Mouse (Mus musculus): ENCODE results near the gene Tssk3.
A peak's percentile ranks its signal among the peaks of the same experiment; 100 is the strongest.
"Not testable (repeated sequence)": the region's sequence is repeated elsewhere in the genome, so short reads cannot be mapped to it uniquely, and the experiment has no call there.

Tssk3 gene

GRCm38 (mm10) chr4:129490972-129491880 lies at the start of gene Tssk3, which contains the start of gene Fam229a:
Gene Tssk3 (minus strand): TSS chr4:129491022.
Gene Fam229a (plus strand): TSS chr4:129491190.
- no peak for DNase-seq (ENCODE audit: low spot score)

- no peak for DNase-seq (ENCODE audit: low spot score)
Observed at GRCm38 (mm10) chr4:129540012-129540411, 49.2 kb upstream of the Tssk3 start.

DNA sequence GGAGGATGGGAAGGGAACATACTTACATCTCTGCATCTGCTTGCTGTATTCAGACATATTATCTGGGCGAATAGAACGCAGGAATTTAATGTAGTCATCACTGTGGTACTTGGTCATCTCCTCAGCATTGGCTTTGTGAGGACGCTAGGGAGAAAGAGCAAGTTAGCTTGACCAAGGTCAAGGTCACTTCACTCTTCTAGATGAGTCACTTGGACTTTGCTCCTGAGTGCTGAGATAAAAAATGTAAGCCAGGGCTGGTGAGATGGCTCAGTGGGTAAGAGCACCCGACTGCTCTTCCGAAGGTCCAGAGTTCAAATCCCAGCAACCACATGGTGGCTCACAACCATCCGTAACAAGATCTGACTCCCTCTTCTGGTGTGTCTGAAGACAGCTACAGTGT lies 38.1 kb upstream of the Tssk3 start:
- not testable (repeated sequence) for DNase-seq (ENCODE audit: low spot score)

DNA sequence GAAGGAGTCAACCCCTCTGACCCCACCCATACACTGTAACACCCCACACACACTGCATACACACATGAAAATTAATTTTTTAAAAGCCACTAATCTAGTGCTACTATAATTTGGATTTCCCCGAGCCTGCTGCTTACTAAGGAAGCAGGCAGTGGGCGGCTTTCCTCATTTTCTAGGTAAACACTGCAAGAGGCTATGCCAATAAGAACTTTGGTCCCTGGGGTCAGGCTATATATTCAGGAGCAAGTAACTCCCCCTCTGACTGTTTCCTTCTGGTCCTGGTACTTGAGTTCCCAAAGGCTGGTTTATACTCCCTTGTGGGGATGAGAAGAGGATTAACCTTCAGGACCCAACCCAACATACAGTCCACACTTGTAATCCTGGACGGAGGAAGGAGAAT lies 35.1 kb upstream of the Tssk3 start:
- no peak for DNase-seq (ENCODE audit: low spot score)

- DNase-seq (ENCODE audit: low spot score) = no peak
Observed at GRCm38 (mm10) chr4:129525338-129525737, 34.5 kb upstream of the Tssk3 start.

- no peak for DNase-seq (ENCODE audit: low spot score)
Observed at GRCm38 (mm10) chr4:129518519-129518918, 27.7 kb upstream of the Tssk3 start.

DNA sequence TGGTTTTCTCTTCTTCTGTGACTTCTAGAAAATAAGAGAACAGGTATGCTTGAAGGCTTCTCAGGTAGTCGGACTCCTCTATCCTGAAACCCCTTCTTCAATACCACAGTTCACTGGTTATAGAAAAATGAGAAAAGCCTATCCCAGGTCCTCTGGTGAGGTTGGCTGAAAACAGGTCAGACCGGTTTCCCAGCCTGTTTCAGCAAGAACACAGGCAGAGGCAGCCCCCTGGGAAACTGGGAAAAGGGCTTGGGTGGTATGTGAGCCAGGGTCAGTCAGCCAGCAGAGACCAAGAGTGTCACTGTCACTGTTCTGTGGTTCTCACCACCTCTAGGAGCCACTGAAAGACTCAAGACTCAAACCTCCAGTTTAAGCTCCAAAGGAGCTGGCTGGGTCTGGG lies 26.1 kb upstream of the Tssk3 start:
- no peak for DNase-seq (ENCODE audit: low spot score)

DNA sequence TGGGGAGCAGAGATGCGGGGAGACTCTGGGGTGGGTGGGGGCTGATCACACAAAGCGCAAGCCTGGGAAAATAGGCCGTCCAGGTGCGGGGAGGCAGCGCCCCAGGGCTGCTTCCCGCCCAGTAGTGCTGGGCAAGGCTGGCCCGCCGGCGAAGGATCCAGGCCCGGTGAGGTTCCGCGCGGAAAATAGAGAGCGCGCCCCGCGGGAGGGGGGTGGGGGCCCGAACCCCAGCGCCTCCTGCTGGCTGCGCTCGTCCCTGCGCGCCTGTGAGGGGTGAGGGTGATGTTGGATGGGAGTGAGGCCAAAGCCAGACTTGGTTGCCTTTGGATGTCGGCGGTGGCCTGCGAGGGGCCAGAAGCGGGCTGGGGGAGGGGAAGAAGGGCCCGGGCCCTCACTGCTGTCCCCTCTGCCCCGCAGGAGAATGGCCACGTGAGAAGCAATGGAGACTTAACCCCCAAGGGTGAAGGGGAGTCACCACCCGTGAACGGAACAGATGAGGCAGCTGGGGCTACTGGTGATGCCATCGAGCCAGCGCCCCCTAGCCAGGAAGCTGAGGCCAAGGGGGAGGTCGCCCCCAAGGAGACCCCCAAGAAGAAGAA lies 23.6 kb upstream of the Tssk3 start:
- DNase-seq (ENCODE audit: low spot score) = peak; percentile 20

- DNase-seq (ENCODE audit: low spot score) = no peak
Observed at GRCm38 (mm10) chr4:129513891-129514290, 23.1 kb upstream of the Tssk3 start.

- peak; percentile 13 for DNase-seq (ENCODE audit: low spot score)
Observed at GRCm38 (mm10) chr4:129513086-129513767, 22.4 kb upstream of the Tssk3 start, which contains the start of gene Marcksl1. Gene Marcksl1 (plus strand): TSS chr4:129513581.

GRCm38 (mm10) chr4:129511413-129512096 lies 20.7 kb upstream of the Tssk3 start:
- no peak for DNase-seq (ENCODE audit: low spot score)

- DNase-seq (ENCODE audit: low spot score) = no peak
Observed at GRCm38 (mm10) chr4:129510723-129511412, 20.0 kb upstream of the Tssk3 start.

GRCm38 (mm10) chr4:129509650-129510049 lies 18.8 kb upstream of the Tssk3 start:
- DNase-seq (ENCODE audit: low spot score) = no peak

GRCm38 (mm10) chr4:129508834-129509600 lies 18.2 kb upstream of the Tssk3 start:
- no peak for DNase-seq (ENCODE audit: low spot score)

DNA sequence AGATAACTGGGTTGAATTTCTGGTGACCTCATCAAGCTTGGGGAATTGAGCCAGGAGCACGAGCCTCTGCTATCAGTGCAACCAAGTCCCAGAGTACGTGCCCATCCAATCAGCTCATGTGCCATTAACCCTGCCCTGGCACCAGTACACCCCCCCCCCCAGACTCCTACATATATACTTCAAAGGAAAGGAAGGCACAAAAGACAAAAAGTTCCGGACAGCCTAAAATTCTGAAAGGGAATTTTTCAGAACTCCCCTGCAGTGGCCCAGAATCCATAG lies 17.4 kb upstream of the Tssk3 start:
- DNase-seq (ENCODE audit: low spot score) = no peak

GRCm38 (mm10) chr4:129507434-129508236 lies 16.8 kb upstream of the Tssk3 start:
- no peak for DNase-seq (ENCODE audit: low spot score)

- DNase-seq (ENCODE audit: low spot score) = no peak
Observed at GRCm38 (mm10) chr4:129505511-129505910, 14.7 kb upstream of the Tssk3 start.

GRCm38 (mm10) chr4:129502901-129503444 lies 12.2 kb upstream of the Tssk3 start:
- DNase-seq (ENCODE audit: low spot score) = no peak

- DNase-seq (ENCODE audit: low spot score) = no peak
Observed at GRCm38 (mm10) chr4:129502327-129502888, 11.6 kb upstream of the Tssk3 start.
